Mouse (Mus musculus) forebrain, embryonic 16.5 days (tissue): ENCODE measurements at regions not wholly inside any gene's neighbourhood (a gene's known extent, or its start where the extent isn't known, plus 50 kb on each side); places are given as distances from the start of the nearest gene placed in this dataset.
A peak's percentile ranks its signal among the peaks of the same experiment; 100 is the strongest.

Experiments
- ATAC-seq: fragments of 200-750 bp; cut with Nextera tagmentation; 2 replicates; pipeline ENCODE4 v1.8.0; 2017; ENCODE audit warnings: mild to moderate bottlenecking, moderate library complexity
- H3K27ac ChIP-seq: fragments of 300-500 bp; sonication (generic); 2 replicates; pipeline ENCODE4 v1.5.1; 2014; ENCODE audit warnings: low read length, control low read depth
- H3K27me3 ChIP-seq: fragments of 300-500 bp; sonication (generic); replicated peaks from 2 replicates; pipeline ENCODE4 v1.6.1; 2014; ENCODE audit warnings: low read length; ENCODE audit not compliant: control insufficient read depth, insufficient read depth
- H3K36me3 ChIP-seq: fragments of 300-500 bp; sonication (generic); 2 replicates; pipeline ENCODE4 v1.6.1; 2014; ENCODE audit not compliant: control insufficient read depth, insufficient read depth
- H3K4me1 ChIP-seq: fragments of 300-500 bp; sonication (generic); replicated peaks from 2 replicates; pipeline ENCODE4 v1.6.1; 2014; ENCODE audit warnings: low read length; ENCODE audit not compliant: control insufficient read depth, insufficient read depth
- H3K4me2 ChIP-seq: fragments of 300-500 bp; sonication (generic); 2 replicates; pipeline ENCODE4 v1.6.1; 2014; ENCODE audit warnings: mild to moderate bottlenecking, low read length, control low read depth
- H3K4me3 ChIP-seq: fragments of 300-500 bp; sonication (generic); replicated peaks from 2 replicates; pipeline ENCODE4 v1.5.1; 2014; ENCODE audit warnings: mild to moderate bottlenecking, low read length, control low read depth
- H3K9ac ChIP-seq: fragments of 300-500 bp; sonication (generic); replicated peaks from 2 replicates; pipeline ENCODE4 v1.6.1; 2014; ENCODE audit warnings: low read depth, low read length, control low read depth
- H3K9me3 ChIP-seq: fragments of 300-500 bp; sonication (generic); 2 replicates; pipeline ENCODE4 v1.6.1; 2016; ENCODE audit warnings: low read length; ENCODE audit not compliant: control insufficient read depth
- WGBS: fragments of 180-500 bp; shearing (Covaris S2); extraction: QIAGEN DNeasy Blood & Tissue Kit; methylation state at CpG from one replicate; pipeline ENCODE4 v1.1.7; 2014; 5-methylcytosine and 5-hydroxymethylcytosine counted together

GRCm38 (mm10) chr17:68152438-68153120 lies 121.0 kb upstream of the L3mbtl4 start:
- no peak overlapping the region for H3K4me2 ChIP-seq
- H3K4me1 ChIP-seq, result no peaks in the 10 kb centered on the region
- WGBS, result 94% methylated on average over 11 of the region's 11 CpGs
- no peak overlapping the region for H3K4me3 ChIP-seq
- H3K27me3 ChIP-seq, result no peaks in the 10 kb centered on the region
- no peaks in the 10 kb centered on the region for H3K36me3 ChIP-seq
- no peaks in the 10 kb centered on the region for H3K9me3 ChIP-seq
- H3K9ac ChIP-seq, result no peak overlapping the region
- H3K27ac ChIP-seq, result no peak overlapping the region
- ATAC-seq, result no peak

DNA sequence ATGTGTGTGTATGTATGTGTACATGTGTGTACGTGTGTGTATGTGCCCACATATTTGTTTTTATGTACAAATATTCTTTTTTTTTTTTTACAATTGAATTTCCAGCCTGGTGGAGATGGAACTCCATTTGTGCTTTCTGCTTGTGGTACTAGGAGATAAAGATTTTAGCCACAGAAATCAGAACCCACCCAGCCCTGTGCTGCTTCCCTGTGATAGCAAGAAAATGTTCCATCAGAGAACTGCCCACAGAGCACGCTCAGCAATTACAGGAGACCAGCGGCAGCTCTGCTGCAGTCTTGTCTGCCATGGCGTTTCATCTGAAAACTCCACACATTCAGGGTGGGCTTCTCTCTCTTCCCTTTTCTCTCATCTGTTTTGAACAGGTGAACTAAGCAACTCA lies 118.7 kb upstream of the L3mbtl4 start:
- ATAC-seq, result no peak

DNA sequence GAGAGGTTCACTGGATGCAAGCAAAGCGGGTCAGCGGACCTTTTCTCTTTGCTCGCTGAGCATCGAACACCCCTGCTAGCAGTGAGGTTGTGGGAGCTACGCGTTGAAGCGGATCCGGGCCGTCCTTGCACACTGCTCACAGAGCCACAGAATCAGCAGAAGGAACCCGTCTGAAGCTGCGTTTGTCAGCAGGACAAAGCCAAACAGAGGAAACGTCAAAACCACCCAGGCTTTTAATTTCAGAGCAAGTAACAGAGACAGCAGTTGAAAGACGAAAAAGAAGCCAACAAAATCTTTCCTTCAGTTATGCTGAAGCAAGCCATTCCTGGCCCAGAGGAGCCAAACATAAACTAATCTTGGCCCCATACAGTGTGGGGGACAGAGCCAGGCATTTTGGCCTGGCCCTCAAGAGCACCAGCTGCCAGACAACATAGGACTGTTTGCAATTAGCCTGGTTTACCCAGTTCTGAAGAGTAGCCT lies 115.4 kb upstream of the L3mbtl4 start:
- Histone ChIP-seq H3K27ac (peak overlapping the region; percentile 16; the same call in 1 of the 2 replicates), H3K27me3 (no peaks in the 10 kb centered on the region), H3K9ac (no peak overlapping the region), H3K4me1 (peaks cover 7% of the 10 kb centered on the region), H3K4me3 (no peak overlapping the region), H3K36me3 (no peaks in the 10 kb centered on the region), H3K4me2 (peak overlapping the region; percentile 18; the same call in 1 of the 2 replicates), H3K9me3 (no peaks in the 10 kb centered on the region)
- WGBS, result 10% methylated on average over 13 of the region's 13 CpGs
- ATAC-seq, result peak; percentile 93

More for the DNA sequence above, 118.7 kb upstream of the L3mbtl4 start:
- 81% methylated on average over 4 of the region's 4 CpGs for WGBS
- no peak overlapping the region for H3K4me3 ChIP-seq
- H3K27ac ChIP-seq, result no peak overlapping the region
- no peaks in the 10 kb centered on the region for H3K9me3 ChIP-seq
- peaks cover 7% of the 10 kb centered on the region for H3K4me1 ChIP-seq
- no peak overlapping the region for H3K4me2 ChIP-seq
- H3K27me3 ChIP-seq, result no peaks in the 10 kb centered on the region
- H3K36me3 ChIP-seq, result no peaks in the 10 kb centered on the region
- no peak overlapping the region for H3K9ac ChIP-seq

- Histone ChIP-seq H3K9me3 (no peaks in the 10 kb centered on the region), H3K4me2 (no peak overlapping the region), H3K27ac (no peak overlapping the region), H3K36me3 (no peaks in the 10 kb centered on the region), H3K4me1 (peaks cover 18% of the 10 kb centered on the region), H3K4me3 (no peak overlapping the region), H3K27me3 (no peaks in the 10 kb centered on the region), H3K9ac (no peak overlapping the region)
- WGBS, result 87% methylated on average over 2 of the region's 2 CpGs
- ATAC-seq, result no peak
Measured at GRCm38 (mm10) chr17:68161107-68161506, 112.5 kb upstream of the L3mbtl4 start.

DNA sequence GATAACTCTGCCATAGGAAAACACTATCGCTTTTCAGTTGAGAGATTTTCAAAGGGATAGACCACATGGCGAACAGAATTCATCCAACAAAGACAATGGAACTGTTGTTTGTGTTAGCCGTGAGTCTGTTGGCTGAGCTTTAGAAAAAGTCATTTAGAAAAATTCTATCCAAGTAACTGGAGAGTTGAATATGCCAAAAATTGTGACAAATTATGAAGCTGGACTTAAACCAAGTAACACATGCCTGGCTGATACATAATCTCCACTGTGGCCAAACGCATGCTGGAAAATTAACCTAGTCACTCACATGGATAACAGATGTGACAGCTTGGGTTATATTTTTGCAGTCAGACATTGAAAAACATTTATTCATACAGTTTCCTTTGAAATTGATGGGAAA lies 110.1 kb upstream of the L3mbtl4 start:
- Histone ChIP-seq H3K27ac (no peak overlapping the region), H3K4me2 (no peak overlapping the region), H3K4me1 (peaks cover 12% of the 10 kb centered on the region), H3K9ac (no peak overlapping the region), H3K4me3 (no peak overlapping the region), H3K9me3 (no peaks in the 10 kb centered on the region), H3K27me3 (no peaks in the 10 kb centered on the region), H3K36me3 (no peaks in the 10 kb centered on the region)
- 32% methylated on average over 4 of the region's 4 CpGs for WGBS
- peak; percentile 76 for ATAC-seq

GRCm38 (mm10) chr17:68164666-68165065 lies 108.9 kb upstream of the L3mbtl4 start:
- H3K4me3 ChIP-seq, result no peak overlapping the region
- H3K27me3 ChIP-seq, result no peaks in the 10 kb centered on the region
- no peaks in the 10 kb centered on the region for H3K9me3 ChIP-seq
- H3K4me2 ChIP-seq, result no peak overlapping the region
- 84% methylated on average over 2 of the region's 2 CpGs for WGBS
- no peak overlapping the region for H3K9ac ChIP-seq
- no peak for ATAC-seq
- no peaks in the 10 kb centered on the region for H3K36me3 ChIP-seq
- no peak overlapping the region for H3K27ac ChIP-seq
- H3K4me1 ChIP-seq, result peaks cover 12% of the 10 kb centered on the region

DNA sequence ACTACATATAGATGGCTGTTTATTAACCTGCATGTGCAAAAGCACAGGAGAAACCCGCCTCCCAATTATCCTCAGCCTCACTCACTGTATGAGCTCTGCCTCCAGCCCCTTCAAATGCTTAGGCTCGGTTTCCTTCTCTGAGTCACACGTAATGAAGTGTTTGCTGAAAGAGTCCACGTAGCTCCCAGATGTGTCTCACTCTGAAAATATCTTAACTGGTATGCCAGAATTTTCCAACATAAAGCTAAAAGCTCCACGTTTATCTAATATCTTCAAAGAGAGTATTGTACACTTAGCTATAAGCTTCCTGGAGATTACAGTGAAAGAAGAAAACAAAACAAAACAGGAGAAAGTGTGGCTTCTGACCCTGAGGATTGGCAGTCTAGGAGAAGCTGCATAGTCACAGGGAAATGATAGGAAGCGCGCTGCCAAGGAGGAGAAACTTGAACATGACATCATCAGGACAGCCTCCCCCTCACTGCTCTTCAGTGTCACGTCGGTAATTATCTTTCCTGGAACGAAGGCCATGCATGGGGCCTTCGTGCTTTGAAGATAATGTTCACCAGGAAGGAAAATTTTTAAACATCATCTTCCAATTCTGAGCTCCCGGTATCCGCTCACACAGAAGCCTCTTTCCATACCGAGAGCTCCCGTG lies 108.3 kb upstream of the L3mbtl4 start:
- H3K4me2 ChIP-seq, result no peak overlapping the region
- peaks cover 12% of the 10 kb centered on the region for H3K4me1 ChIP-seq
- H3K27me3 ChIP-seq, result no peaks in the 10 kb centered on the region
- no peaks in the 10 kb centered on the region for H3K9me3 ChIP-seq
- H3K9ac ChIP-seq, result no peak overlapping the region
- H3K36me3 ChIP-seq, result no peaks in the 10 kb centered on the region
- H3K4me3 ChIP-seq, result no peak overlapping the region
- H3K27ac ChIP-seq, result no peak overlapping the region
- WGBS, result 59% methylated on average over 15 of the region's 15 CpGs
- ATAC-seq, result no peak

GRCm38 (mm10) chr17:68166397-68166796 lies 107.2 kb upstream of the L3mbtl4 start:
- 0 out of 2 replicates have a peak, but pooled peaks have one; percentile 35 for ATAC-seq
- no peaks in the 10 kb centered on the region for H3K27me3 ChIP-seq
- H3K4me2 ChIP-seq, result no peak overlapping the region
- H3K4me3 ChIP-seq, result no peak overlapping the region
- no peak overlapping the region for H3K27ac ChIP-seq
- H3K9ac ChIP-seq, result no peak overlapping the region
- WGBS, result 64% methylated on average over 4 of the region's 4 CpGs
- peaks cover 12% of the 10 kb centered on the region for H3K4me1 ChIP-seq
- H3K36me3 ChIP-seq, result no peaks in the 10 kb centered on the region
- H3K9me3 ChIP-seq, result no peaks in the 10 kb centered on the region

DNA sequence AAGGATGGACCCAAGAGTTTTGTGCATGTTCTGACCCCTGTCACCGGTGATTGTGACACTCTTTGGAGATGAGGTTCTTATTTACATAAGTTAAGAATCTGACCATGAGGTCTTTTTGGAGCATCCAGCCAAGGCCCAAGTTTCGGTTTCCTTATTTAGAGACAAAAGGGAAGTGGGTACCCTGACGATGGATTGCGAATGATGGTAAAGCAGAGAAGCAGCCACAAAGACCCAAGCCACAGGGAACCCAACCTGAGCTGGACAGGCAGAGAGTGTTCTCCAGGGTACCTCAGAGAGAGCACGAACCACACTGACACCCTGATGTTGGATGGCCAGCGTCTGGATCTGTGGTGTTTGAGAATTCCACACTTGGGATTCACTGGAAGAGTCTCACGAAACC lies 100.8 kb upstream of the L3mbtl4 start:
- no peak overlapping the region for H3K4me3 ChIP-seq
- 88% methylated on average over 7 of the region's 7 CpGs for WGBS
- H3K9ac ChIP-seq, result no peak overlapping the region
- no peaks in the 10 kb centered on the region for H3K9me3 ChIP-seq
- no peak overlapping the region for H3K4me2 ChIP-seq
- no peaks in the 10 kb centered on the region for H3K27me3 ChIP-seq
- ATAC-seq, result no peak
- no peak overlapping the region for H3K27ac ChIP-seq
- no peaks in the 10 kb centered on the region for H3K4me1 ChIP-seq
- H3K36me3 ChIP-seq, result no peaks in the 10 kb centered on the region
